Mouse (Mus musculus) thymus, adult 2 months (tissue): ENCODE results near the gene Bbs9. TPM values are rescaled to one million over a fixed set of nuclear protein-coding genes. Genes with fewer than 3 reads are reported as not detected.

ENCODE experiments used
- DNase-seq: peaks from one replicate; pipeline ENCODE4 v3.0.0; 2021
- H3K27ac ChIP-seq: fragments of 200-500 bp; 2 replicates; pipeline ENCODE4 v1.5.1; 2012; ENCODE audit warnings: low read length, control low read depth; ENCODE audit not compliant: control insufficient read depth, insufficient read depth
- H3K27me3 ChIP-seq: fragments of 200-500 bp; 2 replicates; pipeline ENCODE4 v1.6.1; 2012; ENCODE audit warnings: mild to moderate bottlenecking, low read length, moderate library complexity, mixed read lengths; ENCODE audit not compliant: control insufficient read depth, insufficient read depth
- H3K36me3 ChIP-seq: fragments of 200-500 bp; 2 replicates; pipeline ENCODE4 v1.6.1; 2012; ENCODE audit warnings: mild to moderate bottlenecking, low read length, moderate library complexity; ENCODE audit not compliant: control insufficient read depth, insufficient read depth
- H3K4me1 ChIP-seq: fragments of 200-500 bp; replicated peaks from 2 replicates; pipeline ENCODE4 v1.6.1; 2012; ENCODE audit warnings: low read length; ENCODE audit not compliant: control insufficient read depth, insufficient read depth
- H3K4me3 ChIP-seq: fragments of 200-500 bp; 2 replicates; pipeline ENCODE4 v1.5.1; 2012; ENCODE audit warnings: mild to moderate bottlenecking, low read length, control low read depth, moderate library complexity; ENCODE audit not compliant: control insufficient read depth, insufficient read depth
- CTCF ChIP-seq: fragments of 200-500 bp; IDR thresholded peaks from 2 replicates; pipeline ENCODE4 v1.5.1; 2012; ENCODE audit warnings: mild to moderate bottlenecking, control low read depth, low read length, moderate library complexity, borderline replicate concordance; ENCODE audit not compliant: control insufficient read depth, poor library complexity, insufficient read depth; ENCODE audit errors: extremely low read depth
- POLR2A ChIP-seq: fragments of 200-500 bp; IDR thresholded peaks from 2 replicates; pipeline ENCODE4 v1.6.1; 2012; ENCODE audit warnings: mild to moderate bottlenecking, low read length, control low read depth, moderate library complexity; ENCODE audit not compliant: control insufficient read depth, poor library complexity, insufficient read depth; ENCODE audit errors: extremely low read depth
- WGBS: fragments of 180-500 bp; shearing (Covaris S2); methylation state at CpG from one replicate; pipeline ENCODE4 v1.1.7; 2018; 5-methylcytosine and 5-hydroxymethylcytosine counted together
- polyA plus RNA-seq: library from polyadenylated mRNA; depleted of rRNA; stranded (reverse); fragments of >200 nt; gene quantifications from 2 replicates; pipeline ENCODE4 v1.2.3, GENCODE M21; 2012

Bbs9 gene
- polyA plus RNA-seq, 1 experiment: 21.4 TPM

- Histone ChIP-seq H3K36me3 (no peaks in the 10 kb centered on the region), H3K27ac (no peak overlapping the region), H3K4me3 (no peak overlapping the region), H3K27me3 (no peaks in the 10 kb centered on the region), H3K4me1 (no peaks in the 10 kb centered on the region)
- no peak for DNase-seq
- TF ChIP-seq POLR2A (no peak), CTCF (no peak)
- 97% methylated on average over 5 of the region's 5 CpGs for WGBS
These were observed 291.6 kb downstream of the Bbs9 start for GRCm38 (mm10) chr9:22767154-22767553.

GRCm38 (mm10) chr9:22767860-22768259 is 292.3 kb downstream of the Bbs9 start:
- WGBS: 94% methylated on average over 3 of the region's 3 CpGs
- no peaks in the 10 kb centered on the region for H3K27me3 ChIP-seq

GRCm38 (mm10) chr9:22771785-22772184 is 296.3 kb downstream of the Bbs9 start:
- Histone ChIP-seq H3K4me1 (no peaks in the 10 kb centered on the region), H3K36me3 (no peaks in the 10 kb centered on the region), H3K4me3 (no peak overlapping the region), H3K27me3 (no peaks in the 10 kb centered on the region), H3K27ac (no peak overlapping the region)
- DNase-seq: no peak
- WGBS: 92% methylated on average over 3 of the region's 3 CpGs
- TF ChIP-seq CTCF: no peak
- TF ChIP-seq POLR2A: no peak

More at GRCm38 (mm10) chr9:22767860-22768259, 292.3 kb downstream of the Bbs9 start:
- H3K4me1 ChIP-seq: no peaks in the 10 kb centered on the region
- no peak for DNase-seq
- TF ChIP-seq POLR2A: no peak
- TF ChIP-seq CTCF: no peak
- H3K36me3 ChIP-seq: no peaks in the 10 kb centered on the region
- H3K4me3 ChIP-seq: no peak overlapping the region
- no peak overlapping the region for H3K27ac ChIP-seq

GRCm38 (mm10) chr9:22776246-22776961 is 300.9 kb downstream of the Bbs9 start:
- no peak for DNase-seq
- H3K27ac ChIP-seq: no peak overlapping the region
- H3K27me3 ChIP-seq: no peaks in the 10 kb centered on the region
- no peak overlapping the region for H3K4me3 ChIP-seq
- H3K4me1 ChIP-seq: no peaks in the 10 kb centered on the region
- no peak for TF ChIP-seq CTCF
- WGBS: 89% methylated on average over 5 of the region's 5 CpGs
- no peaks in the 10 kb centered on the region for H3K36me3 ChIP-seq

GRCm38 (mm10) chr9:22777425-22777824 is 301.9 kb downstream of the Bbs9 start:
- Histone ChIP-seq H3K4me1 (no peaks in the 10 kb centered on the region), H3K4me3 (no peak overlapping the region), H3K36me3 (no peaks in the 10 kb centered on the region), H3K27me3 (no peaks in the 10 kb centered on the region), H3K27ac (no peak overlapping the region)
- 94% methylated on average over 7 of the region's 7 CpGs for WGBS
- no peak for TF ChIP-seq CTCF
- TF ChIP-seq POLR2A: no peak
- DNase-seq: no peak

GRCm38 (mm10) chr9:22779631-22780030 is 304.1 kb downstream of the Bbs9 start:
- Histone ChIP-seq H3K27ac (no peak overlapping the region), H3K4me1 (no peaks in the 10 kb centered on the region), H3K27me3 (no peaks in the 10 kb centered on the region), H3K36me3 (no peaks in the 10 kb centered on the region), H3K4me3 (no peak overlapping the region)
- TF ChIP-seq POLR2A: no peak
- no peak for TF ChIP-seq CTCF
- DNase-seq: no peak
- 89% methylated on average over 6 of the region's 6 CpGs for WGBS

GRCm38 (mm10) chr9:22786006-22786405 is 310.5 kb downstream of the Bbs9 start:
- DNase-seq: no peak
- Histone ChIP-seq H3K27me3 (no peaks in the 10 kb centered on the region), H3K4me1 (no peaks in the 10 kb centered on the region), H3K36me3 (no peaks in the 10 kb centered on the region), H3K4me3 (no peak overlapping the region), H3K27ac (no peak overlapping the region)
- TF ChIP-seq POLR2A (no peak), CTCF (no peak)
- WGBS: 93% methylated on average over 4 of the region's 4 CpGs
